Mouse (Mus musculus) CH12.LX (cell line): ENCODE measurements around the gene Rtn2.

Source experiments
- CTCF ChIP-seq, 2 experiments: IDR thresholded peaks in 1 of 2; conservative IDR thresholded peaks in 1 of 2; 2 replicates each; pipeline ENCODE4 v1.5.1; 2011 to 2012; ENCODE audit warnings: low read depth in 2 of 2, low read length in 2 of 2, improper control_type of control experiment in 1 of 2, inconsistent platforms in 1 of 2, mild to moderate bottlenecking in 1 of 2, moderate library complexity in 1 of 2
- E2F4 ChIP-seq: IDR thresholded peaks from 2 replicates; pipeline ENCODE4 v1.6.1; 2011; ENCODE audit warnings: low read depth, low read length, improper control_type of control experiment; ENCODE audit not compliant: insufficient replicate concordance
- MAX ChIP-seq: IDR thresholded peaks from 2 replicates; pipeline ENCODE4 v1.6.1; 2011; ENCODE audit warnings: low read length, improper control_type of control experiment
- POLR2A ChIP-seq: IDR thresholded peaks from 2 replicates; pipeline ENCODE4 v1.6.1; 2011; ENCODE audit warnings: low read depth, mild to moderate bottlenecking, improper control_type of control experiment, low read length

DNA sequence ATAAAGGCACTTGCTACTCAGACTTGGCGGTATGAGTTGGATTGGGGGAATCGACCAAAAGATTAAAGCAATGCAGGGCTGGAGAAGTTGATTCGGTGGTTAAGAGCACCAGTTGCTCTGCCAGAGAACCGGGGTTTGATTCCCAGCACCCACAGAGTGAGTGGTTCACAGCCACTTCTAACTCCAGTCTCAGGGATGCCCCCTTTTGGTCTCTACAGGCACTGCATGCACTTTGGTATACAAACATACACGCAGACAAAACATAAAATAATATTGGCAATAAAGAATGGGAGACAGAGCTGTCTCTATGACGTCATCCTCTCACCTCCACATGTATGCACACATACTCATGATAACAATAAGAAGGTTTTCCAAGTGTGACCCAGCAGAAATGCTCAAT lies 14.6 kb downstream of the Rtn2 start:
- TF ChIP-seq CTCF (conservative IDR thresholded peaks at IDR 0.05 in 1 of 2, IDR thresholded peaks at IDR 0.05 in 1 of 2; ENCODE audit: low read depth in 2 of 2, low read length in 2 of 2) (peak; percentile 19 to 32; a peak in 3 of 4 replicates), E2F4 (no peak), MAX (no peak), POLR2A (no peak)
